Mouse (Mus musculus) G1E-ER4 (cell line): Measurements from ENCODE around the gene Naa40. TPM values are rescaled to one million over a fixed set of nuclear protein-coding genes. Genes with fewer than 3 reads are reported as not detected.

Source experiments
- GATA1 ChIP-seq: IDR thresholded peaks from one replicate; pipeline ENCODE4 v1.8.0; 2012; ENCODE audit warnings: low read length, inconsistent platforms
- polyA plus RNA-seq: library from polyadenylated mRNA; stranded (reverse); fragments of >175 nt; gene quantifications from 2 replicates; pipeline ENCODE4 v1.2.3, GENCODE M21; 2012

Naa40 gene
- polyA plus RNA-seq, 1 experiment: 70.9 TPM

GRCm38 (mm10) chr19:7181496-7181895 lies 59.5 kb downstream of the Naa40 start:
- no peak for TF ChIP-seq GATA1

- TF ChIP-seq GATA1: no peak
Measured at GRCm38 (mm10) chr19:7180756-7181405, 60.1 kb downstream of the Naa40 start.

- no peak for TF ChIP-seq GATA1
Measured at GRCm38 (mm10) chr19:7178841-7179452, 62.0 kb downstream of the Naa40 start.

GRCm38 (mm10) chr19:7177804-7178511 lies 63.0 kb downstream of the Naa40 start:
- no peak for TF ChIP-seq GATA1

- TF ChIP-seq GATA1: no peak
Measured at GRCm38 (mm10) chr19:7176041-7176696, 64.8 kb downstream of the Naa40 start.

Other genes with a start within 250 kb of the Naa40 start
- 20.6 and 23.1 TPM in 2 replicates for gene Dnajc4, start 248.6 kb downstream of the Naa40 start, polyA plus RNA-seq
- gene Nudt22, start 245.1 kb downstream of the Naa40 start, polyA plus RNA-seq: 30.5 and 39.5 TPM in 2 replicates
- 1.0 and 1.7 TPM in 2 replicates for gene Trpt1, start 245.1 kb downstream of the Naa40 start, polyA plus RNA-seq
- gene Fermt3, start 221.7 kb downstream of the Naa40 start, polyA plus RNA-seq: 903 and 1,003 TPM in 2 replicates
- 144 and 252 TPM in 2 replicates for gene Stip1, start 201.2 kb downstream of the Naa40 start, polyA plus RNA-seq
- gene Macrod1, start 184.4 kb downstream of the Naa40 start, polyA plus RNA-seq: 13.8 and 18.3 TPM in 2 replicates
- gene Flrt1, start 135.5 kb downstream of the Naa40 start, polyA plus RNA-seq: not detected in 2 replicates
- 149 and 162 TPM in 2 replicates for gene Otub1, start 34.9 kb downstream of the Naa40 start, polyA plus RNA-seq
- gene Cox8a, start 23.6 kb downstream of the Naa40 start, polyA plus RNA-seq: 509 and 546 TPM in 2 replicates
- 39.8 and 53.6 TPM in 2 replicates for gene Rcor2, start 26.1 kb upstream of the Naa40 start, polyA plus RNA-seq
- 215 and 239 TPM in 2 replicates for gene Mark2, start 100.7 kb upstream of the Naa40 start, polyA plus RNA-seq
- 38.6 and 39.9 TPM in 2 replicates for gene Spindoc, start 141.8 kb upstream of the Naa40 start, polyA plus RNA-seq
- 28.4 and 40.7 TPM in 2 replicates for gene 2700081O15Rik, start 176.4 kb upstream of the Naa40 start, polyA plus RNA-seq
- 31.6 and 45.7 TPM in 2 replicates for gene Rtn3, start 242.1 kb upstream of the Naa40 start, polyA plus RNA-seq